Mouse (Mus musculus) spleen, adult 10 weeks (tissue): ENCODE results near the gene Fbln1. TPM values are rescaled to one million over a fixed set of nuclear protein-coding genes. Genes with fewer than 3 reads are reported as not detected.

Experiments used
- polyA plus RNA-seq: library from polyadenylated mRNA; stranded (reverse); fragments of 350-450 nt; fragmentation: Illumina TruSeq; extraction: RNeasy Lipid Tissue Mini Kit (QIAGEN cat#74804); gene quantifications from one replicate; pipeline ENCODE4 v1.2.3, GENCODE M21; 2015; ENCODE audit warnings: low replicate concordance; ENCODE audit not compliant: insufficient read depth

The Fbln1 gene
- 1.2 TPM for polyA plus RNA-seq

GRCm38 (mm10) chr15:85205792-85206702, at the start of gene Fbln1:
TSS of gene Fbln1 (plus strand) at chr15:85205949.

DNA sequence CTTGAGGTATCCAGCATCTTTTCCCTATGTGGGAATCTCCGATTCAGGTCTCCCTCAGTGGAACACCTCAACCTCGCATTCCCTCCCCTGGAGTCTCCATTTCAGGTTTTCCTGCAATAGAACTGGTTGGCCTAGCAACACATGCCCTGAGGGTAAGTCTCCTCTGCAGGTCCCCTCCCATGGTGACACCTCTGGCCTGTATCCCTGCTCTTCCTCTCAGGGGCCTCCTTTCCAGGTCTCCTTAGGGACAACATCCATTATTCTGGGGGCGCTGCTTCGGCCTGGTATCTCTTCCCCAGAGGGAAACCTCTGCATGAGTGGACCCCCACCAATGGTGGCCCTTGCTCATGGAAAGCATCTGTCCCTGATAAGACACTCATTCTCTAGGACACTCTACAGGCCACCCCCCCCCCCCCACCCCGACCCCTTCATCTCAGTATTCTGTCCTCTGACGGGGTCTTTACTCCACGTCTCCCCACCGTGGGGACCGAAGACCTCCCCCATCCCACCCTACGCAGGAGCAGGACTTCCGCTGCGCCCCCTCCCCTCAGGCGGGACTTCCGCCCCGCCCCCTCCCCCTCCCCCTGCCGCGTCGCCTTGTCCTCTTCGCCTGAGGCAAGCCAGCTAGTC, 130.0 kb downstream of the Fbln1 start, which contains the start of gene Atxn10:
TSS of gene Atxn10 (plus strand) at position 575 of the 630 bp plus-strand sequence.

Other genes starting within 250 kb of the Fbln1 start
- gene 5031439G07Rik, start 217.4 kb upstream of the Fbln1 start, polyA plus RNA-seq, result 43.6 TPM
- not detected for gene Upk3a, start 188.8 kb upstream of the Fbln1 start, polyA plus RNA-seq
- gene Fam118a, start 177.0 kb upstream of the Fbln1 start, polyA plus RNA-seq, result 17.3 TPM
- 2.5 TPM for gene Smc1b, start 74.0 kb upstream of the Fbln1 start, polyA plus RNA-seq
- gene Ribc2, start 73.9 kb upstream of the Fbln1 start, polyA plus RNA-seq, result not detected
- gene Atxn10, start 130.3 kb downstream of the Fbln1 start, polyA plus RNA-seq, result 80.4 TPM